Mouse (Mus musculus): Measurements from ENCODE around the gene Magi3. TPM values are rescaled to one million over a fixed set of nuclear protein-coding genes. Genes with fewer than 3 reads are reported as not detected.

The Magi3 gene
- 10 to 100 TPM; 37.6 to 43.1 TPM for total RNA-seq (2021)
- long read RNA-seq, experiment 1, full-length matches to known transcripts: 6 of 13 reads
- long read RNA-seq, experiment 1, partial matches to known transcripts: 5 of 13 reads
- long read RNA-seq, experiment 1, other reads (novel, unspliced or antisense): 2 of 13 reads
- long read RNA-seq, experiment 2, full-length matches to known transcripts: 2 of 4 reads
- long read RNA-seq, experiment 2, partial matches to known transcripts: 0 of 4 reads
- long read RNA-seq, experiment 2, other reads (novel, unspliced or antisense): 2 of 4 reads

DNA sequence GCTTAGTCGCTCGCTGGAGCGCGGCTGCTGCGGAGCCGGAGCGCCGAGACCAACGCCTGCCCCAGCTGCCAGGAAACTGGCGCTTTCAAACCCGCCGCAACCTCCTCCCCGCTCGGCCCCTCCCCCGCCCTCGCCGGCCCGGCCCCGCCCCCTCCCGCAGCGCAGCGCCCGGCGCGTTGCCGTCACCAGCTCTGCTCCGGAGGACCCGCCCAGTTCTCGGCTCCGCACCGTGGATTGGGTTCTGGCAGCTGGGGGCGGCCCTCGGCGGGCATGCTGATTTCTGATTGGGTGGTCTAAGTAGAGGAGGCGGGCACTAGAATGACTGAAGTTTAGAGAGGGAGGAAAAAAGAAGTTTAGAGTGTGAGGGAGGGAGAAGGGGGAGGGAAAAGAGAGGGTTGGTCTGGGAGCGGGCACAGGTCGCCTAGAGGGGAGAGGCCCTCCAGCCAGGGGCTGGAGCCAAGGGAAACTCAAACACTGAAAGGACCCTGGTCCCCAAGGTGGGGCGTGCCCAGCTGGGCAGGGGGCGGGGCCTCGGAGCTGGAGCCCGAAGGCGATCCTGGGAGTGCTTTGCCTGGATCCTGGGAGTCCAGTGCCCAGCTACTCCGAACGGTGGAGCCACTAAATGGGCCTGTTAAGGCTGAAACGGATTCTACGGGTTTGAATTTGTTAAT, at the start of gene Magi3:
Magi3 (minus strand) TSS at position 80 of the 671 bp plus-strand sequence.
- DNase-seq: peak; percentile 95 to 99

- no peak for DNase-seq
These were observed 44.5 kb upstream of the Magi3 start for GRCm38 (mm10) chr3:104264530-104265145.

- DNase-seq: no peak
These were observed 40.0 kb upstream of the Magi3 start for GRCm38 (mm10) chr3:104260221-104260620.

DNA sequence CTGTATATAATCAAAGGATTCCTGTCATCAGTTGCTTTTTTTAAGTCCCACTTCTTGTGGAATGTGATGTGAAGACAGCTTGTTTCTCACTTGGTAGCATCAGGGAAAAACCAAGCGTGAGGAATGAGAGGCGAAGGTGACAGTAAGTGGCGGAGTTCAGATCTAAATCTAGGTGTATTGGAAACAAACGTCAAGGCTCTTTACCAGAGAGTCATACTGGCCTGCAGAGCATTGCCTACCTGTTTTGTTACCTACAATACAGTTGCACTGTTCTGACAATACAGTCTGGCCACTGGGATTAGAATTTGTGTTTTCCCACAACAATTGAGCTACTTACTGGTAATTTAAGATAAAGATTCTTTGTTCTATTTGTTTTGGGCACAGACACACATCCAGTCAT, 39.0 kb upstream of the Magi3 start:
- DNase-seq: no peak

DNA sequence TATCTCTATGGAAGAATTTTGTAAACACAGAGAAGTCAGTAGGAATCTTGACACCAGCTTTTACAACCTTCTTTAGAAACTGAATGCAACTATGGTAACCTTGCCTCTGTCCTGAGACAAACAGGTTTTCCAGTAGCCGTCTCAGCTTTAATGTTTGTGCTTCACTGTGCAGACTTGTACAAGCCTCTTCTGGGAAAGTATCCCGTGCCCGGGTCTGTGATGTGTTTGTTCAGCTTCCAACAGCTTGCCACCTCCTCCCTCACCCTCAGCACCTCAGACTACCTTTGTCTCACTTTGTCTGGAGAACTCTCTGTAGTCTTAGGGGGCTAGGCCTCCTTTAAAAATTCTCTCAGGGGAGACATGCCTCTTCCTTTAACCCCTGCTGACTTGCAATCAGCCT, 36.9 kb upstream of the Magi3 start:
- DNase-seq: no peak

DNA sequence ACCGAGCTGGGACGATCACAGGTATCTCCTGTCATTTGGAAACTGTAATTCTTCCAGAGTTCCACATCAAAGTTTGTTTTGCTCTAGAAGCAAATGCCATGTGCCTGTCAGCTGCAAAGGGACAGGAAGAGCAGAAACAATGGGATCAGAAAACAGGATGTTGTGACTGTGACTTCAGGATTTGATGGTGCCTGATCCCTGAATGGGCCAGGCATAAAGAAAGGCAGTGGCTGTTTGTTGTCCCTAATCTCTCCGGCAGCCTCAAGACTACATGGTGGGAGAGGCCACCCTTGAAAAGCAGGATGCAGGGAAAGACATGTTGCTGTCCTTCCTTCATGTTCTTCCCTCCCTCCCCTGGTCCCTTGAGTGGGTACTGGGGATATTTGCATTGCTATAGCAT, 33.6 kb upstream of the Magi3 start:
- DNase-seq: peak in 1 of 2 experiments; percentile 30

- DNase-seq: no peak
These were observed 27.7 kb upstream of the Magi3 start for GRCm38 (mm10) chr3:104247850-104248249.

GRCm38 (mm10) chr3:104247057-104247456, 26.9 kb upstream of the Magi3 start:
- DNase-seq: no peak

GRCm38 (mm10) chr3:104244373-104244772, 24.2 kb upstream of the Magi3 start:
- no peak for DNase-seq

- no peak for DNase-seq
These were observed 23.8 kb upstream of the Magi3 start for GRCm38 (mm10) chr3:104243972-104244371.

DNA sequence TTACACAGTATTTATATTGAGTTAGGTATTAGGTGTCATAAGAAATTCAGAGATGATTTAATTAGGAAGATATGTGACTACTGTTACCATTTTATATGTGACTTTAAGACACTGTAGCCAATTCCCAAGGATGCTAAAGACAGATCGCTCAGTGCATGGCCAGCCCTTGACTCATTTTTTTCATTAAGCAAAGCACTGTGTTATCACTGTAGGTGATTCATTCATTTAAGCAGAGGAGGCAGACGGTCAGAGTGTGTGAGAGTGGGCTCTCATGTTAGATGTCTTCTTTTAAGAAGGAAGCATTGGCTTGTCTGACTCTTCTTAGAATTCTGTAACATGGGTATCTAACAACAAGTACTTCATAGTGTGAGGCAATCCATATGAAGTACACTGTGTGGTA, 19.6 kb upstream of the Magi3 start:
- no peak for DNase-seq

- DNase-seq: no peak
These were observed 19.2 kb upstream of the Magi3 start for GRCm38 (mm10) chr3:104239376-104239775.

DNA sequence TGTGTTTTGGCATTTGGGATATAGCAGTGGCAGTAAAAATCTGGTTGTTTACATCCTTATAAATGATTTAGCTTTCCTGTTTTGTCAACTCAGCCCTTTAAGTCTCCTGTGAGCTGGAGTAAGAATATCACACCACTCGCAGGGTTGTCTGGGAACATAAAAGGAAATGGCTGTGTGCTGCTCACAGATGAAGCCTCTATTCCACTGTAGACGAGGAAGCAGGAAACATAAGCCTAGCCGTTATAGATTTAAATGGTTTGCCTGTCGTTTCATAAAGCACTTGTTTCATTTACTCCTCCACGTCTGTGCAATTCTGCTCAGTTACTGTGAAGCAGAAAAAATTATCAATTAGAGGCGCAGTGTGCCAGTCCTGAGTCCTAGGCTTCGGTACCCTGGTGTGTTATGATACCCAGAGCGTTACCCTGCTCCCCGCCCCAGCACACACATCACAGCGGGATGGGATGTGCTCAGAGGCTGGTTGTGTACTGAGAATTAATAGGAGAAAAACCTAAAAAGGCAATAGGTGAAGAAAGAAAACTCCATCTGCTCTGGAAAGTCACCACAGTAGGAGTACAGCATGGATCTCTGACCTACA, 17.8 kb upstream of the Magi3 start:
- no peak for DNase-seq

DNA sequence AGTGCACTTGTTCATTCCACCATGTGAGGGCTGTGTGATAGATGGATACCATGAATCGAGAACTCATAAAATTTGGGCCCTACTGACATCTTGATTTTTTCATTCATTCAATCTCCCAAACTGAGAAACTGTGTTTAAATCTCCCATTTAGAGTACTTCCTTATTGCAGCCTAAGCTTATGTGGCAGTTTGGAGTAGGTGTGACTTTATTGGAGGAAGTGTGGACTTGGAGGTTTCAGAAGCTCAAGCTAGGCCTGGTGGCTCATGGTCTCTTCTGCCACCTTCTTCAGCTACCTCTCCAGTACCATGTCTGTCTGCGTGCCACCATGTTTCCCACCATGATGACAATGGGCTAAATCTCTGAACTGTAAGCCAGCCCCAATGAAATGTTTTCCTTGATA, 15.9 kb upstream of the Magi3 start:
- no peak for DNase-seq

DNA sequence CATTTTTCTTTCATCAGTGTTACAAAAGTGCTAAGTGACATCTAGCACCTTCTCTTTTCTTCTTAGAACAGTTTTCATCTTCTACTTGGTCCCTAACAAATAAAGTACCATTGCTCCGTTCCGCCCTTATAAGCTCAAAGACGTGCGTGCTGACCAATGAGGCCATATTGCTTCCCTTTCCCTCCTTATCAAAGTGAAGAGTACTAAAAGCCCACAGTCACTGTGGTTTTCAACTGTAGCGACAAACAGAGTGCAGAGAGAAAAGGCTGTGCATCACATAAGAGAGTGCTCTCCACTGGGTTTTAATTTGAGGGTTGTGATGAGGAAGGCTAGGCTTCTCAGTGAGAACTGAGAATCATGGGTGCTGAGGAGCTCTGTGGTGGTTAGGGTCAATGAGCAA, 14.9 kb upstream of the Magi3 start:
- no peak for DNase-seq

- DNase-seq: peak; percentile 32 to 44
These were observed 13.5 kb upstream of the Magi3 start for GRCm38 (mm10) chr3:104233366-104234312.

- DNase-seq: peak in 1 of 2 experiments; percentile 21
These were observed 7.4 kb upstream of the Magi3 start for GRCm38 (mm10) chr3:104227438-104228111.

DNA sequence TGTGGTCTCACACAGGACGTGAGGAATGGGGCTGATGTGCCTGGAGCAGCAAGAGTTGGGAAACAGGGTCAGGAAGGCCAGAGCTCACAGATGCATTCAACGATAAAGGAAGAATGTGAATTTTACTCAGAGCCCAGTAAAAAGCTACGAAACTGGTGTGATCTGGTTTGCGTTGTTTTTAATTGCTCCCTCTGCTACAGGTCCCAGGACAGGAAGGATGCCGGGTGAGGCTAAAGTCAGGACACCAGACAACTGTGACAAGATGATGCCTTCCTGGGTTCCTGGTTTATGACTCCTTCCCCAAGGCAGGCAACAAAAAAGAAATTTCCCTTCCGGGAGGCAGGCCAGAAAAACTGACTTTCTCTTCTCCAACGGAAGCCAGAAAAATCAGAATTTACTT, 6.6 kb upstream of the Magi3 start:
- no peak for DNase-seq

DNA sequence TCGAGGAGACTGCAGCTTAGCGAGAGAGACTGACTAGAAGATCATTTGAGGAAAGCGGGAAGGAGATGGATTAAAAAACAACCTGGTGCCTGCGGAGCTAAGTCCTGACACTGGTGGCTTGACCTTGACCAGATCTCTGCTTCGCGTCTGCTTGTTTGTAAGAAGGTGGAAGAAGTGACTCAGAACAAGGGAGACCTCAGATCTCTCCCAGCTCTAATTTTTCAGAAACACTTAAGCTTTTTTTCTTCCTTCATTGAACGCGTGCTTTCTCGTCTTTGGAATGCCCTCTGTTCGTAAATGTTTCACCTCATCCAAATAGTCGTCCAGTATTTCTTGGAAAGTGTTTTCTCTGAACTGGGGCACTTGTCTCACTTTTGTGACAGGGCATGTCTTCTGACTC, 982 bp upstream of the Magi3 start:
- no peak for DNase-seq

DNA sequence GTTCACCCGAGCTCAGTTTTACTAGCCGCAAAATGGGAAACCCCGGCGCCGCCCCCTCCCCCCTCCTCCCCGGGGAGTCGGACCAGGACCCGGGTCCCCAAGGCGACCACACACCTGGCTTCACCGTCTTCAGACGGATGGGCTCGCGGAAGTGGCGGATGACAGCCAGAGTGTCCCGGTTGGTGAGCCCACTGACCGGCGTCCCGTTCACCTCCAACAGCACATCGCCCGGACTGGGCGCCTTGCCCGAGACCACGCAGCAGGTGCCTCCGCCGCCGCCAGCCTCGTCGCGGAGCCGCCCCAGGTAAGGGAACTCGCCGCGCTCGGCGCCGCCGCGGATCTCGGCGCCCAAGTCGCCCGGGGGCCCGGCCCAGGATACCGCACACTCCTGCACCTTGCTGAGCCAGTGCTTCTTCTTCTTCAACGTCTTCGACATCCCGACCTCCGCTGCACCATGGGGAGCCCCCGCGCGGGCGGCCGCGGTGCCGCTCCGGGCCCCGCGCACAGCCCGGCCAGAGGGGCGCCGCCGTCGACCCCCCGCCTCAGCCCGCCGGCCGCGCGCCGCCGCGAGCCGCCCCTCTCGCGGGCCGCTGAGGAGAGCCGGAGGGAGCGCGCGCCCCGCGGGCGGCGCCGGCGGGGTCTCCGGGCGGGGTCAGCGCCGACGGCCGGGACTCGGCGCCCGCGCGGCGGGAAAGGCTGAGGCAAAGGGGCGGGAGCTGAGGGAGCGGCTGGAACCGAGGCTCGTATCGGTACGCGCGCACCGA, 461 bp downstream of the Magi3 start:
- DNase-seq: peak; percentile 51 to 72

DNA sequence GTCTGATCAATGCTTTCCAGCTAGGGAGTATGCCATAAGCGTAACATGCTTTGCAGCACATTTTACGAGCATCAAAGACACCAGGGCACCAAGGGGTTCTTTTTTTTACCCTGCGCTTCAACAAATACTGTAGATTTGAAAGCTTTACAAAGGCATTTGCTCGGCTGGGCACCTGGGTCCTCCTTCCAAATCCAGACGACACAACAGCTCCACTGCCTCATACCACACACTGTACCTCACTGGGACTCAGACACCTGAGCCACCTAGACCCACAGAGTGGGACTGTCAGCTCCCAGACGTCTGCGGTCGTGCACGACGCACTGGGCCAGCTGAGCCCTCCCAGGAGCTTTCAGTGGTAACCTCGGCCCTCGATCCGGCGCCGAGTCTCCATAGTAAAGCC, 1.2 kb downstream of the Magi3 start:
- DNase-seq: peak; percentile 27 to 60

All from heart, adult 18-20 months (tissue).